In genomic region chr6:128234206-128234605, GRCm38 (mm10) we compare ENCODE assay signal across 8 mouse cellular contexts.
A peak's percentile ranks its signal among the peaks of the same experiment; 100 is the strongest.
DNase-seq lines count a peak whose midpoint lies in the region; ATAC-seq and TF ChIP-seq lines count a peak whose summit lies in the region.

No protein-coding gene starts in this region.

- POLR2A ChIA-PET in Patski (lab: Charles Lee) = no interaction called here

- CTCF ChIA-PET in Patski (lab: Charles Lee) = interaction anchor here (0.9 to 1.7 kb wide), 3 partner anchors 67 to 188 kb away, joined by 3 to 8 read pairs (median 6); partner anchors contain the start of gene Tead4

- TF ChIP-seq CTCF in layer of hippocampus, adult 2 months (conservative IDR thresholded peaks at IDR 0.05) = peak; percentile 83
- TF ChIP-seq CTCF in Patski (IDR thresholded peaks at IDR 0.05) = peak; percentile 73
- TF ChIP-seq CTCF in hindbrain, postnatal 0 days (IDR thresholded peaks at IDR 0.05; ENCODE audit: low read depth) = peak; percentile 86

- no peaks in the 10 kb centered on the region for H3K9me3 ChIP-seq in hindbrain, postnatal 0 days (ENCODE audit: low read length)
- no peaks in the 10 kb centered on the region for H3K9me3 ChIP-seq in limb, embryonic 14.5 days (ENCODE audit: control insufficient read depth, low read length)
- no peaks in the 10 kb centered on the region for H3K9me3 ChIP-seq in neural tube, embryonic 14.5 days (ENCODE audit: control insufficient read depth, low read length)

- ATAC-seq in Patski = no peak
- peak; percentile 85 for ATAC-seq in hindbrain, postnatal 0 days
- ATAC-seq in limb, embryonic 14.5 days (ENCODE audit: low FRiP score, low read depth) = peak; percentile 45
- ATAC-seq in neural tube, embryonic 14.5 days (ENCODE audit: low read depth) = peak; percentile 89
- no peak for ATAC-seq in activated CD4-positive, CD25-positive, alpha-beta regulatory T cell, adult 4 months

- no peaks in the 10 kb centered on the region for H3K36me3 ChIP-seq in hindbrain, postnatal 0 days (ENCODE audit: insufficient read depth, low read length)
- no peaks in the 10 kb centered on the region for H3K36me3 ChIP-seq in limb, embryonic 14.5 days (ENCODE audit: control insufficient read depth, insufficient read depth, low read length)
- no peaks in the 10 kb centered on the region for H3K36me3 ChIP-seq in neural tube, embryonic 14.5 days (ENCODE audit: control insufficient read depth, insufficient read depth, low read length)

- in situ Hi-C loops in Patski (cut with MboI; ENCODE audit: low pct_unique_long_range_greater_than_20kb) = no loop called here

- H3K27me3 ChIP-seq in Patski = no peaks in the 10 kb centered on the region
- no peaks in the 10 kb centered on the region for H3K27me3 ChIP-seq in hindbrain, postnatal 0 days (ENCODE audit: insufficient read depth, low read length)
- no peaks in the 10 kb centered on the region for H3K27me3 ChIP-seq in limb, embryonic 14.5 days (ENCODE audit: control insufficient read depth, insufficient read depth, low read length)
- H3K27me3 ChIP-seq in neural tube, embryonic 14.5 days (ENCODE audit: control insufficient read depth, insufficient read depth, low read length) = no peaks in the 10 kb centered on the region

- H3K4me1 ChIP-seq in hindbrain, postnatal 0 days (ENCODE audit: insufficient read depth, low read length) = no peaks in the 10 kb centered on the region
- 0 out of 2 replicates have a peak, but pooled peaks cover 4% of the 10 kb centered on the region for H3K4me1 ChIP-seq in limb, embryonic 14.5 days (ENCODE audit: control insufficient read depth, insufficient read depth, low read length)
- H3K4me1 ChIP-seq in neural tube, embryonic 14.5 days (ENCODE audit: control insufficient read depth, insufficient read depth, low read length) = no peaks in the 10 kb centered on the region

- WGBS in hindbrain, postnatal 0 days = 23% methylated on average over 5 of the region's 5 CpGs
- 25% methylated on average over 5 of the region's 5 CpGs for WGBS in limb, embryonic 14.5 days
- 28% methylated on average over 5 of the region's 5 CpGs for WGBS in neural tube, embryonic 14.5 days

- peak; percentile 11 to 32 for DNase-seq in layer of hippocampus, adult 2 months (ENCODE audit: low spot score in 2 of 2)
- no peak for DNase-seq in layer of hippocampus, postnatal 36 days
- no peak for DNase-seq in Patski (ENCODE audit: low read depth, low spot score)
- DNase-seq in embryo, embryonic 9.5 days (ENCODE audit: extremely low spot score) = peak; percentile 34
- DNase-seq in hindbrain, postnatal 0 days (ENCODE audit: low spot score) = peak; percentile 84
- peak; percentile 70 for DNase-seq in limb, embryonic 14.5 days (ENCODE audit: low spot score)

- H3K4me3 ChIP-seq in layer of hippocampus, adult 2 months = no peak overlapping the region
- H3K4me3 ChIP-seq in hindbrain, postnatal 0 days (ENCODE audit: low read length) = no peak overlapping the region
- no peak overlapping the region for H3K4me3 ChIP-seq in limb, embryonic 14.5 days (replicated peaks; ENCODE audit: low read length)
- H3K4me3 ChIP-seq in neural tube, embryonic 14.5 days (ENCODE audit: low read depth, low read length) = no peak overlapping the region

- H3K27ac ChIP-seq in layer of hippocampus, adult 2 months = no peak overlapping the region
- H3K27ac ChIP-seq in hindbrain, postnatal 0 days = no peak overlapping the region
- H3K27ac ChIP-seq in limb, embryonic 14.5 days (replicated peaks; ENCODE audit: low read depth, low read length) = no peak overlapping the region
- H3K27ac ChIP-seq in neural tube, embryonic 14.5 days (ENCODE audit: low read depth, low read length) = no peak overlapping the region

- no peak for TF ChIP-seq POLR2A in limb, embryonic 14.5 days (IDR thresholded peaks at IDR 0.05; ENCODE audit: borderline replicate concordance, extremely low read depth, insufficient read depth, insufficient read length)

- no peak overlapping the region for H3K4me2 ChIP-seq in hindbrain, postnatal 0 days (ENCODE audit: low read depth, low read length)
- H3K4me2 ChIP-seq in limb, embryonic 14.5 days (replicated peaks; ENCODE audit: low read depth, low read length, severe bottlenecking) = no peak overlapping the region
- H3K4me2 ChIP-seq in neural tube, embryonic 14.5 days (ENCODE audit: low read depth, low read length) = no peak overlapping the region

- H3K9ac ChIP-seq in hindbrain, postnatal 0 days (replicated peaks; ENCODE audit: low read length) = no peak overlapping the region
- H3K9ac ChIP-seq in limb, embryonic 14.5 days (ENCODE audit: low read depth, low read length, severe bottlenecking) = no peak overlapping the region
- H3K9ac ChIP-seq in neural tube, embryonic 14.5 days (replicated peaks; ENCODE audit: low read depth, low read length) = no peak overlapping the region

Comparison
In these comparisons a context has a peak if more than half of its experiments do, and no peak if none do; other contexts are left out.
1. DNase-seq: peak in layer of hippocampus, adult 2 months (2 of 2), embryo, embryonic 9.5 days (single experiment), hindbrain, postnatal 0 days (single experiment) and limb, embryonic 14.5 days (single experiment); none in layer of hippocampus, postnatal 36 days (0 of 2) and Patski (single experiment).
2. ATAC-seq: peak in hindbrain, postnatal 0 days (single experiment), limb, embryonic 14.5 days (single experiment) and neural tube, embryonic 14.5 days (single experiment); none in Patski (single experiment) and activated CD4-positive, CD25-positive, alpha-beta regulatory T cell, adult 4 months (single experiment).
3. Peak in every context shown above with its lines, with median percentiles within 50 percentile points of each other: CTCF ChIP-seq.